Mouse (Mus musculus): ENCODE measurements at regions not wholly inside any gene's neighbourhood (a gene's known extent, or its start where the extent isn't known, plus 50 kb on each side); places are given as distances from the start of the nearest gene placed in this dataset.

- DNase-seq (ENCODE audit: low spot score in 2 of 2) = no peak
These were observed 237.9 kb upstream of the A1bg start for GRCm38 (mm10) chr15:61160666-61161065.

DNA sequence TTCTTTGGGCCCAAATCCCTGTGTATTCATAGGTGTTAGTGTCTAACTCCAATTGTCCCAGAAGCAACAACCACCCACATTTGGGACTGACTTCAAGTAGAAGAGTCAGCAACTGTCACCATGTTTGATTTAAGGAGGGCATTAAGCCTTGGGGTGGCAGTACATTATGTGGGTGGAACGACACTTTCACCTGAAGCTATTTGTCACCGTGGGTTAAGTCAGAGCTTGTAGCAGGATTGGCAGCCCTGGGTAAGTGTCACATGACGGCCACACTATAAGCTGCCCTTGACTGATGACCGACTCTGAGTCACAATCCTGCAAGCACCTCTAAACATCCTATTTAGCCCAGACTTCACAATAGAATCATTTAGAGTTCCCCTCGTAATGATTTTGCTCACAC is 236.7 kb upstream of the A1bg start:
- no peak for DNase-seq (ENCODE audit: low spot score in 2 of 2)

GRCm38 (mm10) chr15:61158041-61158545 is 235.3 kb upstream of the A1bg start:
- peak in 1 of 2 experiments; percentile 28 for DNase-seq (ENCODE audit: low spot score in 2 of 2)

GRCm38 (mm10) chr15:61157543-61157942 is 234.7 kb upstream of the A1bg start:
- peak; percentile 48 to 96 for DNase-seq (ENCODE audit: low spot score in 2 of 2)

GRCm38 (mm10) chr15:61155530-61155929 is 232.7 kb upstream of the A1bg start:
- no peak for DNase-seq (ENCODE audit: low spot score in 2 of 2)

- DNase-seq (ENCODE audit: low spot score in 2 of 2) = no peak
These were observed 231.4 kb upstream of the A1bg start for GRCm38 (mm10) chr15:61154166-61154565.

DNA sequence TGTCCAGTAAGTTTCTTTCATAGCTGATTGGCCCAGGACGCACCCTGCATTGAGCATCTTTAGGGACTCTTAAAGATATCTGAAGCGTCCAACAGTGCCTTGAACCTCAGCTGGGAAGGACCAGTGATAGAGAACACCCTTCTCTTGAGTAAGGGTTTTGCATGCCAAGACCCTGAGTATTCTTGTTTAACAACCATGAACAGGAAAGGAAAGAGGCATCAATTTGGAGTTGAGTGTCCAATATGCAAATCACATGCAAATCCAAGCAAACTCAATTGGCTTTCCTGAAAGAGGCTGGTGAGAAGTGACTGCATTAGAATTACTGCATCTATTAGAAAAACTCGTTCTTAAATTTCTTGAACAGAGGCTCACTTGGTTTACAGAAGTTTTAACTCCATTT is 220.0 kb upstream of the A1bg start:
- DNase-seq (ENCODE audit: low spot score in 2 of 2) = no peak

GRCm38 (mm10) chr15:61139151-61139550 is 216.3 kb upstream of the A1bg start:
- no peak for DNase-seq (ENCODE audit: low spot score in 2 of 2)

DNA sequence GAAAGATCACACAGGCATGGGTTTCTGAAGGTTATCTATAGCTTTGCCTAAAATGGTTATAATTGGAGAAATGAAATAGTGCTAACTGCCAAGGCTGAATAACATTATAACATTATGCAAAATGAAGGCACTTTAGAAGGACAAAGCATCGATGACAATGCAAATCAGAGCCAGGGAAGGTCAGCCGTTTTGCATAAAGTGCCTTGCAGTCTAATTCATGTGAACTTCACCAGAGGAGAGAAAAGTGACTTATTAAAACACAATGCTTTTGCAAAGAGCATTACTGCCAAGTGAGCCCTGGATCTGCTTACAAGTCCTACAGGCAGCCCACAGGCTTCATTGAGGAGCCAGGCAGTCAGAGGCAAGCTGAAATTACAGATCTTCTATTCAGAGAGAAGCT is 214.0 kb upstream of the A1bg start:
- no peak for DNase-seq (ENCODE audit: low spot score in 2 of 2)

- DNase-seq (ENCODE audit: low spot score in 2 of 2) = no peak
These were observed 210.5 kb upstream of the A1bg start for GRCm38 (mm10) chr15:61133316-61133715.

- DNase-seq (ENCODE audit: low spot score in 2 of 2) = no peak
These were observed 205.2 kb upstream of the A1bg start for GRCm38 (mm10) chr15:61127971-61128370.

- no peak for DNase-seq (ENCODE audit: low spot score in 2 of 2)
These were observed 204.3 kb upstream of the A1bg start for GRCm38 (mm10) chr15:61127130-61127529.

DNA sequence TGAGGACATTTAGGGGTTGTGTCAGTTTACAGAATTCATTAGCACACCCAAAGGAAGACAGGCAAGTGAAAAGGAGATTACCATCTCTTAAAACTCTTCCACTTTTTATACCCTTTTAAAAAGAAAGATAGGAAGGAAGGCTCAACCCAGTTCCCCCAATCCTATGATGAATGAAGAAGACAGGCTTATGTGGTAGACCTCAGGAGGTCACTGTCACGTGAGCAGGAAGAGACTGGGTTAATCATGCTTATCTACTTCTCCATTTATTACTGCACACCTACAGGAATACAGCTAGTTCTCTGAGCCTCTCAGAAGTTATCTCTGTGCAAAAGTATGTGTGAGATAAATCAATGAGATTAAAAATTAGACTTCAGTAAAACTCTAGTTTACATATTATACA is 194.1 kb upstream of the A1bg start:
- no peak for DNase-seq (ENCODE audit: low spot score in 2 of 2)

- no peak for DNase-seq (ENCODE audit: low spot score in 2 of 2)
These were observed 186.8 kb upstream of the A1bg start for GRCm38 (mm10) chr15:61109429-61110128.

DNA sequence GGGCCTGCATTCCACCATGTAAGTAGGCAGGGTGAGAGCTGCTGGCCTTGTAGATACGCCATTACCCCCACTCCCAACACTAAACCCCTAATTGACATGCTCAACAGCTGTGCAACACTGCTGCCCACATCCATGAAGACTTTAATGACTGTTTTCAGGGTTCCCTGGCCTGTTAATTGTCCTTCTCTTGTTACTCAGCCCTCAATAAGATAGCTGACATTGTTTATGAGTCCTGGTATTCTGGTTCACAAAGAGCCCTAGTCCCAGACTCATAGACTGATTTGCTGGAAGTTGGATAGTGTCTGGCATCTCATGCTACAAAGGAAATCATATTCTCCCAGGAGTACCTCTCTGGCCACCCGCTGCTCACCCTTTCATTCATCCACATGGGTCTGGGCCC is 186.1 kb upstream of the A1bg start:
- DNase-seq (ENCODE audit: low spot score in 2 of 2) = no peak

- peak; percentile 7 to 66 for DNase-seq (ENCODE audit: low spot score in 2 of 2)
These were observed 179.9 kb upstream of the A1bg start for GRCm38 (mm10) chr15:61102421-61103412.

GRCm38 (mm10) chr15:61100807-61101206 is 178.0 kb upstream of the A1bg start:
- no peak for DNase-seq (ENCODE audit: low spot score in 2 of 2)

DNA sequence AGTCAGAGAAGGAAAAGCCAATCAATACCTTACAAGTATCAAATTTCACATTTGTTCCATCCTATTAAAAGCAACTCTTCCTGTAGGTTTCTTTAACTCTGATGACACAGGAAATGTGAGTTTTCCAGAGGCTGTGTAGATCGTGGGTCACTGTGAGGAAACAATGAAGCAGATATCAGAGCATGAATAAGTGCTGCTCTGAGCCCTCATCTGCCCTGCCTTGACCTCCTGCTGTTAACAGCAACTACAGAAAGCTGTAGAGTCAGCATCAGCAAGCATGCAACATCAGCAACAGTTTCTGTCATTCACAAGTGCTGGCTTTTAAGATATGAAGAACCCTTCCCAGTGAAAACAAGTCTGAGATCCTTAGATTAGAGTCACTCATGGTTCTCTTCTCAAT is 176.2 kb upstream of the A1bg start:
- DNase-seq (ENCODE audit: low spot score in 2 of 2) = no peak

GRCm38 (mm10) chr15:61098519-61098918 is 175.7 kb upstream of the A1bg start:
- DNase-seq (ENCODE audit: low spot score in 2 of 2) = no peak

DNA sequence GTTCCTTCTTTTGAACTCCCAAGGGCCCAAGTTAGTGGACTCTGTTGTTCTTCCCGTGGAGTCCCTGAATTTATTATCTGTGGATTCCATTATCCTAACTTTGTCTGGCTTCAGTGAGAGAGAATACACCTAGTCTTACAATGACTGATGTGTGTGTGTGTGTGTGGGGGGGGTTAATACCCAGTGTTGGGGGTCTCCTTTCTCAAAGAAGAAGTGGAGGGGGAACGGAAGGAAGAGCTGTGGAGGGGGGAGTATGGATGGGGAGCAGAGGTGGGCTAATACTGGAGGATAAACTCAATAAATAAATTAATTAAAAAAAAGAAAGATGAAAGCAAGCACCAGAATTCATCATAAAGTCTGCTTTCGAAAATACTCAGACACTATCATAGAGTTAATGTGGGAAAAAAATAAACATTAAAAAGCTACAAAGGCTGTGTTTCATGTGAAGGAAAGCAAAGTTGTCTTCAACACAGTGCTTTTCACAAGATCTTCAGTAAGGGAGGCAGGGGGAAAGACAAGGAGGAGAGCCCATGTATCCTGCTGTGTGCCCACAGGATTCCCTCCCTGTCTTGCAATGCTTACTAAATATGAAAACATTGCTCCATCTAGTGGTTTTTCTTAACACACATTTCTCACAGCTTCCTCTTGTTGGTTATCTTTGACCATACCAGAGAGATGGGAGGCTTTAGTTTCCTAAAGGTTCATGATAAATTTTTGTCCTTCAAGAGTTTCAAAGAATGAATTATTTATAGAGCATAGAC is 173.4 kb upstream of the A1bg start:
- DNase-seq (ENCODE audit: low spot score in 2 of 2) = no peak

DNA sequence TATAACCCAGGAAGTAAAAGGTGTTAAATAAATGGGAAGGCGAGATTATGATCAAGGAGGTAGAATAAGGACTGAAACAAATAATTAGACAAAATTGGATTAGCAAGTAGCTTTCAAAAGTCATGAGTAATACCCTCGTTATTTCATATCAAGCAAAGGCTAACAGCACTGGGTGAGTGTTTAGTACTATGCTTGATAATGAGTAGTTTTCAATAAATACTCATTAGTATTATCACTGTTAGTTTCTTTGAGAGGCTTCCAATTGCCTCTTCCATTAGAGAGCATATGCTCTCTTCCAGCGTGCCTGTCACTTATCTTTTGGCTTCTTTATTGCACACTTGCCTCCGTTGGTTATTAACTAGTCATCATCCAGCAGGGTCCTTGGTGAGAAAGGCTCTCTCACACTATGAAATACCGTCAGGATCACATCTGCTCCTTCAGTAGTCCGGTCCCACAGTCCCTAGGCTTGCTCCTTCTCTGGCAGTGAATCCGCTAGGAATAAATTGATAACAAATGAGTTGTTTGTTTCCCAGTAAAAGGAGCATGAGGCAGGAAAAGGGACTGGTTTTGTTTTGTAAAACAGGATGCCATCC is 132.3 kb upstream of the A1bg start:
- no peak for DNase-seq (ENCODE audit: low spot score in 2 of 2)

DNA sequence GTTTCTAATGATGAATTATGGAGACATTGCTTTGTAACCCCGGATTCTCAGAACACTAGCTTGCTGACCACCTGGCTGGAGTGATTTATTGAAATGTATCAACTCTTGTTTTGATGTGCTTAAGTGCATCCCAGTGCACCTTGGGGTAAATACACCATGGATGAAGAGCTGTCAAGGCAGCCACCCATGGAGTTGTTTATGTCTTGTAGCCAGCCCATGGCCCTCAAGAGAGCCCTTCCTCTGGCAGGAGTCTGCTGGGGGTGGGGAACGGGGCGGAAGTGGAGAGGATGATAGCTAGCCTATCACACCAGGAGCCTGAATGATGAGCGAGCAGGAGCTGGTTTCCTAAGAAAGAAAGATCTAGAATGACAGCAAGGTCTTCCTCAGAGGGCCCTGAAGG is 128.6 kb upstream of the A1bg start:
- DNase-seq (ENCODE audit: low spot score in 2 of 2) = no peak
